Mouse (Mus musculus): Measurements from ENCODE around the gene Tnni2.
"Not testable (repeated sequence)": the region's sequence is repeated elsewhere in the genome, so short reads cannot be mapped to it uniquely, and the experiment has no call there.

The Tnni2 gene

GRCm38 (mm10) chr7:142441585-142441984 is at the start of gene Tnni2:
Gene Tnni2, plus strand, starts transcription at chr7:142441808.
- no peak for DNase-seq

- DNase-seq, result no peak
These were observed 48.4 kb upstream of the Tnni2 start for GRCm38 (mm10) chr7:142393191-142393590.

GRCm38 (mm10) chr7:142394261-142395190 is 47.1 kb upstream of the Tnni2 start:
- no peak for DNase-seq

- DNase-seq, result no peak
These were observed 46.1 kb upstream of the Tnni2 start for GRCm38 (mm10) chr7:142395472-142395871.

GRCm38 (mm10) chr7:142396611-142397010 is 45.0 kb upstream of the Tnni2 start:
- DNase-seq, result no peak

GRCm38 (mm10) chr7:142398052-142398451 is 43.6 kb upstream of the Tnni2 start:
- no peak for DNase-seq

- no peak for DNase-seq
These were observed 42.4 kb upstream of the Tnni2 start for GRCm38 (mm10) chr7:142399250-142399649.

GRCm38 (mm10) chr7:142400112-142400749 is 41.4 kb upstream of the Tnni2 start:
- no peak for DNase-seq

GRCm38 (mm10) chr7:142400750-142401142 is 40.9 kb upstream of the Tnni2 start:
- no peak for DNase-seq

- DNase-seq, result no peak
These were observed 38.0 kb upstream of the Tnni2 start for GRCm38 (mm10) chr7:142403591-142403990.

GRCm38 (mm10) chr7:142405134-142405533 is 36.5 kb upstream of the Tnni2 start:
- DNase-seq, result not testable (repeated sequence)

- DNase-seq, result no peak
These were observed 33.7 kb upstream of the Tnni2 start for GRCm38 (mm10) chr7:142407935-142408334.

GRCm38 (mm10) chr7:142408686-142409085 is 32.9 kb upstream of the Tnni2 start:
- DNase-seq, result no peak

- no peak for DNase-seq
These were observed 32.0 kb upstream of the Tnni2 start for GRCm38 (mm10) chr7:142409603-142410002.

- DNase-seq, result no peak
These were observed 28.3 kb upstream of the Tnni2 start for GRCm38 (mm10) chr7:142413285-142413684.

GRCm38 (mm10) chr7:142415314-142415713 is 26.3 kb upstream of the Tnni2 start:
- DNase-seq, result no peak

- DNase-seq, result no peak
These were observed 25.4 kb upstream of the Tnni2 start for GRCm38 (mm10) chr7:142416225-142416624.

GRCm38 (mm10) chr7:142418027-142418426 is 23.6 kb upstream of the Tnni2 start:
- no peak for DNase-seq

GRCm38 (mm10) chr7:142418679-142419078 is 22.9 kb upstream of the Tnni2 start:
- no peak for DNase-seq

- no peak for DNase-seq
These were observed 21.7 kb upstream of the Tnni2 start for GRCm38 (mm10) chr7:142419887-142420286.

GRCm38 (mm10) chr7:142421826-142422225 is 19.8 kb upstream of the Tnni2 start:
- DNase-seq, result no peak

GRCm38 (mm10) chr7:142425641-142426213 is 15.9 kb upstream of the Tnni2 start:
- no peak for DNase-seq

- peak in 1 of 2 experiments; percentile 31 for DNase-seq
These were observed 13.4 kb upstream of the Tnni2 start for GRCm38 (mm10) chr7:142428213-142428612.
